Mouse (Mus musculus): ENCODE results near the gene Gpr143. TPM values are rescaled to one million over a fixed set of nuclear protein-coding genes. Genes with fewer than 3 reads are reported as not detected.

Gpr143 gene
- polyA plus RNA-seq, 1 experiment from 2014 or later: 0.41 TPM

GRCm38 (mm10) chrX:152762437-152762836 is 19.3 kb upstream of the Gpr143 start:
- ATAC-seq (ENCODE audit: insufficient number of reproducible peaks, insufficient read depth, low FRiP score, low read depth): no peak
- 50% methylated on average over 2 of the region's 2 CpGs for WGBS
- Histone ChIP-seq H3K9me3 (ENCODE audit: control insufficient read depth, low read depth, low read length) (no peaks in the 10 kb centered on the region), H3K4me3 (ENCODE audit: low read depth, low read length) (no peak overlapping the region), H3K4me1 (ENCODE audit: control insufficient read depth, insufficient read depth, low read length) (no peaks in the 10 kb centered on the region), H3K27ac (ENCODE audit: low read length) (no peak overlapping the region), H3K36me3 (ENCODE audit: control insufficient read depth, insufficient read depth, low read length) (no peaks in the 10 kb centered on the region), H3K4me2 (replicated peaks; ENCODE audit: low read depth, low read length) (no peak overlapping the region), H3K9ac (replicated peaks; ENCODE audit: low read depth, low read length) (no peak overlapping the region), H3K27me3 (ENCODE audit: control insufficient read depth, insufficient read depth, low read length) (no peaks in the 10 kb centered on the region)

GRCm38 (mm10) chrX:152762855-152763254 is 18.9 kb upstream of the Gpr143 start:
- Histone ChIP-seq H3K9me3 (ENCODE audit: control insufficient read depth, low read depth, low read length) (no peaks in the 10 kb centered on the region), H3K4me2 (replicated peaks; ENCODE audit: low read depth, low read length) (no peak overlapping the region), H3K27me3 (ENCODE audit: control insufficient read depth, insufficient read depth, low read length) (no peaks in the 10 kb centered on the region), H3K9ac (replicated peaks; ENCODE audit: low read depth, low read length) (no peak overlapping the region), H3K36me3 (ENCODE audit: control insufficient read depth, insufficient read depth, low read length) (no peaks in the 10 kb centered on the region), H3K27ac (ENCODE audit: low read length) (no peak overlapping the region), H3K4me1 (ENCODE audit: control insufficient read depth, insufficient read depth, low read length) (no peaks in the 10 kb centered on the region), H3K4me3 (ENCODE audit: low read depth, low read length) (no peak overlapping the region)
- no peak for ATAC-seq (ENCODE audit: insufficient number of reproducible peaks, insufficient read depth, low FRiP score, low read depth)
- 65% methylated on average over 2 of the region's 2 CpGs for WGBS

- ATAC-seq (ENCODE audit: insufficient number of reproducible peaks, insufficient read depth, low FRiP score, low read depth): no peak
- Histone ChIP-seq H3K4me2 (replicated peaks; ENCODE audit: low read depth, low read length) (no peak overlapping the region), H3K9ac (replicated peaks; ENCODE audit: low read depth, low read length) (no peak overlapping the region), H3K9me3 (ENCODE audit: control insufficient read depth, low read depth, low read length) (no peaks in the 10 kb centered on the region), H3K4me1 (ENCODE audit: control insufficient read depth, insufficient read depth, low read length) (no peaks in the 10 kb centered on the region), H3K27ac (ENCODE audit: low read length) (no peak overlapping the region), H3K36me3 (ENCODE audit: control insufficient read depth, insufficient read depth, low read length) (no peaks in the 10 kb centered on the region), H3K4me3 (ENCODE audit: low read depth, low read length) (no peak overlapping the region), H3K27me3 (ENCODE audit: control insufficient read depth, insufficient read depth, low read length) (no peaks in the 10 kb centered on the region)
- WGBS: 34% methylated on average over 2 of the region's 2 CpGs
These were observed 17.6 kb upstream of the Gpr143 start for GRCm38 (mm10) chrX:152764171-152764570.

GRCm38 (mm10) chrX:152768891-152769599 is 12.7 kb upstream of the Gpr143 start, which contains the start of gene Shroom2:
Gene Shroom2, minus strand, starts transcription at chrX:152769465.
- peak within 1 kb of the TSS; percentile 47 for H3K4me2 ChIP-seq (replicated peaks; ENCODE audit: low read depth, low read length)
- H3K27me3 ChIP-seq (ENCODE audit: control insufficient read depth, insufficient read depth, low read length): 0 out of 2 replicates have a peak, but pooled peaks cover 4% of the 10 kb centered on the region
- peak within 1 kb of the TSS; percentile 74 for H3K27ac ChIP-seq (ENCODE audit: low read length)
- H3K9me3 ChIP-seq (ENCODE audit: control insufficient read depth, low read depth, low read length): no peaks in the 10 kb centered on the region
- no peaks in the 10 kb centered on the region for H3K36me3 ChIP-seq (ENCODE audit: control insufficient read depth, insufficient read depth, low read length)
- peak within 1 kb of the TSS; percentile 48 for H3K9ac ChIP-seq (replicated peaks; ENCODE audit: low read depth, low read length)
- peak within 1 kb of the TSS; percentile 51 for H3K4me3 ChIP-seq (ENCODE audit: low read depth, low read length)
- WGBS: 16% methylated on average over 44 of the region's 55 CpGs
- peak; percentile 48 for ATAC-seq (ENCODE audit: insufficient number of reproducible peaks, insufficient read depth, low FRiP score, low read depth)
- H3K4me1 ChIP-seq (ENCODE audit: control insufficient read depth, insufficient read depth, low read length): no peaks in the 10 kb centered on the region

GRCm38 (mm10) chrX:152769600-152770157 is 12.0 kb upstream of the Gpr143 start:
- 0 out of 2 replicates have a peak, but pooled peaks cover 4% of the 10 kb centered on the region for H3K27me3 ChIP-seq (ENCODE audit: control insufficient read depth, insufficient read depth, low read length)
- no peaks in the 10 kb centered on the region for H3K36me3 ChIP-seq (ENCODE audit: control insufficient read depth, insufficient read depth, low read length)
- WGBS: 13% methylated on average over 41 of the region's 48 CpGs
- H3K4me3 ChIP-seq (ENCODE audit: low read depth, low read length): peak overlapping the region; percentile 51
- H3K4me1 ChIP-seq (ENCODE audit: control insufficient read depth, insufficient read depth, low read length): no peaks in the 10 kb centered on the region
- H3K9ac ChIP-seq (replicated peaks; ENCODE audit: low read depth, low read length): peak overlapping the region; percentile 48
- H3K4me2 ChIP-seq (replicated peaks; ENCODE audit: low read depth, low read length): peak overlapping the region; percentile 47; the same call in 1 of the 2 replicates
- H3K27ac ChIP-seq (ENCODE audit: low read length): peak overlapping the region; percentile 74
- H3K9me3 ChIP-seq (ENCODE audit: control insufficient read depth, low read depth, low read length): no peaks in the 10 kb centered on the region
- peak; percentile 92 for ATAC-seq (ENCODE audit: insufficient number of reproducible peaks, insufficient read depth, low FRiP score, low read depth)

- WGBS: 76% methylated on average over 1 of the region's 1 CpGs
- H3K27me3 ChIP-seq (ENCODE audit: control insufficient read depth, insufficient read depth, low read length): no peaks in the 10 kb centered on the region
These were observed 6.4 kb downstream of the Gpr143 start for GRCm38 (mm10) chrX:152788129-152788528.

GRCm38 (mm10) chrX:152788611-152789010 is 6.9 kb downstream of the Gpr143 start:
- Histone ChIP-seq H3K4me1 (ENCODE audit: control insufficient read depth, insufficient read depth, low read length) (no peaks in the 10 kb centered on the region), H3K4me3 (ENCODE audit: low read depth, low read length) (no peak overlapping the region), H3K27ac (ENCODE audit: low read length) (no peak overlapping the region), H3K36me3 (ENCODE audit: control insufficient read depth, insufficient read depth, low read length) (no peaks in the 10 kb centered on the region), H3K9ac (replicated peaks; ENCODE audit: low read depth, low read length) (no peak overlapping the region), H3K4me2 (replicated peaks; ENCODE audit: low read depth, low read length) (no peak overlapping the region), H3K27me3 (ENCODE audit: control insufficient read depth, insufficient read depth, low read length) (no peaks in the 10 kb centered on the region), H3K9me3 (ENCODE audit: control insufficient read depth, low read depth, low read length) (no peaks in the 10 kb centered on the region)
- 86% methylated on average over 2 of the region's 2 CpGs for WGBS
- ATAC-seq (ENCODE audit: insufficient number of reproducible peaks, insufficient read depth, low FRiP score, low read depth): no peak

More at GRCm38 (mm10) chrX:152788129-152788528, 6.4 kb downstream of the Gpr143 start:
- ATAC-seq (ENCODE audit: insufficient number of reproducible peaks, insufficient read depth, low FRiP score, low read depth): no peak
- no peaks in the 10 kb centered on the region for H3K9me3 ChIP-seq (ENCODE audit: control insufficient read depth, low read depth, low read length)
- H3K4me3 ChIP-seq (ENCODE audit: low read depth, low read length): no peak overlapping the region
- no peaks in the 10 kb centered on the region for H3K36me3 ChIP-seq (ENCODE audit: control insufficient read depth, insufficient read depth, low read length)
- no peak overlapping the region for H3K27ac ChIP-seq (ENCODE audit: low read length)
- no peak overlapping the region for H3K9ac ChIP-seq (replicated peaks; ENCODE audit: low read depth, low read length)
- H3K4me2 ChIP-seq (replicated peaks; ENCODE audit: low read depth, low read length): no peak overlapping the region
- H3K4me1 ChIP-seq (ENCODE audit: control insufficient read depth, insufficient read depth, low read length): no peaks in the 10 kb centered on the region

GRCm38 (mm10) chrX:152805317-152805716 is 23.6 kb downstream of the Gpr143 start:
- Histone ChIP-seq H3K9me3 (ENCODE audit: control insufficient read depth, low read depth, low read length) (no peaks in the 10 kb centered on the region), H3K4me3 (ENCODE audit: low read depth, low read length) (no peak overlapping the region), H3K4me1 (ENCODE audit: control insufficient read depth, insufficient read depth, low read length) (no peaks in the 10 kb centered on the region), H3K4me2 (replicated peaks; ENCODE audit: low read depth, low read length) (no peak overlapping the region), H3K36me3 (ENCODE audit: control insufficient read depth, insufficient read depth, low read length) (no peaks in the 10 kb centered on the region), H3K9ac (replicated peaks; ENCODE audit: low read depth, low read length) (no peak overlapping the region), H3K27ac (ENCODE audit: low read length) (no peak overlapping the region), H3K27me3 (ENCODE audit: control insufficient read depth, insufficient read depth, low read length) (no peaks in the 10 kb centered on the region)
- no peak for ATAC-seq (ENCODE audit: insufficient number of reproducible peaks, insufficient read depth, low FRiP score, low read depth)
